Mouse (Mus musculus) spleen, adult 2 months (tissue): ENCODE results near the gene Rnf111.

Source experiments
- CTCF ChIP-seq: fragments of 200-500 bp; IDR thresholded peaks from 2 replicates; pipeline ENCODE4 v1.5.1; 2011; ENCODE audit warnings: mild to moderate bottlenecking, inconsistent platforms; ENCODE audit not compliant: insufficient read depth, insufficient read length, insufficient replicate concordance; ENCODE audit errors: extremely low read depth
- POLR2A ChIP-seq: fragments of 200-500 bp; IDR thresholded peaks from 2 replicates; pipeline ENCODE4 v1.6.1; 2011; ENCODE audit warnings: low read depth, low read length, inconsistent platforms

GRCm38 (mm10) chr9:70483495-70483894, 20.0 kb downstream of the Rnf111 start:
- no peak for TF ChIP-seq CTCF
- TF ChIP-seq POLR2A: no peak
